Mouse (Mus musculus): ENCODE data around the gene Aldh1a2. TPM values are rescaled to one million over a fixed set of nuclear protein-coding genes. Genes with fewer than 3 reads are reported as not detected.

Gene Aldh1a2
- 10 to 100 TPM in 1 of 2 experiments, 1 to 10 TPM in 1; 8.1 to 10.0 TPM for total RNA-seq (2021)

GRCm38 (mm10) chr9:71215248-71216035, at the start of gene Aldh1a2:
TSS of gene Aldh1a2 (plus strand) at chr9:71215789.
- intact Hi-C loops (cut with DNase I) = loop anchor here (10.0 kb wide), 2 partner anchors 399 to 1451 kb away; partner anchors contain the start of gene Foxb1
- no peak for DNase-seq (ENCODE audit: low spot score in 2 of 2)

- no peak for DNase-seq (ENCODE audit: low spot score in 2 of 2)
- intact Hi-C loops (cut with DNase I) = no loop called here
Measured at GRCm38 (mm10) chr9:71166019-71166705, 49.4 kb upstream of the Aldh1a2 start.

GRCm38 (mm10) chr9:71166871-71167465, 48.6 kb upstream of the Aldh1a2 start:
- intact Hi-C loops (cut with DNase I) = no loop called here
- DNase-seq (ENCODE audit: low spot score in 2 of 2) = no peak

- intact Hi-C loops (cut with DNase I) = no loop called here
- peak in 1 of 2 experiments; percentile 43 for DNase-seq (ENCODE audit: low spot score in 2 of 2)
Measured at GRCm38 (mm10) chr9:71167473-71168215, 47.9 kb upstream of the Aldh1a2 start.

GRCm38 (mm10) chr9:71168511-71168910, 47.1 kb upstream of the Aldh1a2 start, which contains the start of gene Aqp9:
TSS of gene Aqp9 (minus strand) at chr9:71168682.
- DNase-seq (ENCODE audit: low spot score in 2 of 2) = peak in 1 of 2 experiments; percentile 16
- intact Hi-C loops (cut with DNase I) = no loop called here

GRCm38 (mm10) chr9:71173533-71173932, 42.1 kb upstream of the Aldh1a2 start:
- DNase-seq (ENCODE audit: low spot score in 2 of 2) = no peak
- intact Hi-C loops (cut with DNase I) = no loop called here

- intact Hi-C loops (cut with DNase I) = no loop called here
- DNase-seq (ENCODE audit: low spot score in 2 of 2) = no peak
Measured at GRCm38 (mm10) chr9:71174316-71174975, 41.1 kb upstream of the Aldh1a2 start.

GRCm38 (mm10) chr9:71175686-71176085, 39.9 kb upstream of the Aldh1a2 start:
- intact Hi-C loops (cut with DNase I) = loop anchor here (2.0 kb wide), 1 partner anchor 45 kb away; no protein-coding TSS in a partner anchor
- no peak for DNase-seq (ENCODE audit: low spot score in 2 of 2)

- DNase-seq (ENCODE audit: low spot score in 2 of 2) = no peak
- intact Hi-C loops (cut with DNase I) = no loop called here
Measured at GRCm38 (mm10) chr9:71179276-71179896, 36.2 kb upstream of the Aldh1a2 start.

GRCm38 (mm10) chr9:71179964-71180700, 35.5 kb upstream of the Aldh1a2 start:
- peak in 1 of 2 experiments; percentile 22 for DNase-seq (ENCODE audit: low spot score in 2 of 2)
- intact Hi-C loops (cut with DNase I) = no loop called here

- intact Hi-C loops (cut with DNase I) = no loop called here
- DNase-seq (ENCODE audit: low spot score in 2 of 2) = no peak
Measured at GRCm38 (mm10) chr9:71185285-71185684, 30.3 kb upstream of the Aldh1a2 start.

GRCm38 (mm10) chr9:71185823-71186222, 29.8 kb upstream of the Aldh1a2 start:
- no peak for DNase-seq (ENCODE audit: low spot score in 2 of 2)
- intact Hi-C loops (cut with DNase I) = no loop called here

- intact Hi-C loops (cut with DNase I) = no loop called here
- DNase-seq (ENCODE audit: low spot score in 2 of 2) = no peak
Measured at GRCm38 (mm10) chr9:71187396-71187795, 28.2 kb upstream of the Aldh1a2 start.

GRCm38 (mm10) chr9:71188647-71189415, 26.8 kb upstream of the Aldh1a2 start:
- intact Hi-C loops (cut with DNase I) = no loop called here
- DNase-seq (ENCODE audit: low spot score in 2 of 2) = peak; percentile 53 to 56

GRCm38 (mm10) chr9:71198826-71199225, 16.8 kb upstream of the Aldh1a2 start:
- DNase-seq (ENCODE audit: low spot score in 2 of 2) = no peak

GRCm38 (mm10) chr9:71202265-71202664, 13.3 kb upstream of the Aldh1a2 start:
- intact Hi-C loops (cut with DNase I) = no loop called here
- no peak for DNase-seq (ENCODE audit: low spot score in 2 of 2)

More at GRCm38 (mm10) chr9:71198826-71199225, 16.8 kb upstream of the Aldh1a2 start:
- intact Hi-C loops (cut with DNase I) = no loop called here

GRCm38 (mm10) chr9:71209299-71209698, 6.3 kb upstream of the Aldh1a2 start:
- no peak for DNase-seq (ENCODE audit: low spot score in 2 of 2)
- intact Hi-C loops (cut with DNase I) = no loop called here
